Mouse (Mus musculus) G1E (cell line): ENCODE data around the gene Cog4.

Experiments
- CTCF ChIP-seq: IDR thresholded peaks from 2 replicates; pipeline ENCODE4 v1.5.1; 2012; ENCODE audit warnings: low read depth, low read length, inconsistent platforms, mixed read lengths
- GATA1 ChIP-seq: IDR thresholded peaks from 2 replicates; pipeline ENCODE4 v1.6.1; 2012; ENCODE audit warnings: borderline replicate concordance, low read length, inconsistent platforms, mixed read lengths
- POLR2AphosphoS5 ChIP-seq: IDR thresholded peaks from 2 replicates; pipeline ENCODE4 v1.6.1; 2012; ENCODE audit warnings: low read depth, low read length, inconsistent platforms; ENCODE audit not compliant: insufficient replicate concordance
- TAL1 ChIP-seq: conservative IDR thresholded peaks from 2 replicates; pipeline ENCODE4 v1.6.1; 2012; ENCODE audit warnings: low read depth, low read length, inconsistent platforms, mixed read lengths

DNA sequence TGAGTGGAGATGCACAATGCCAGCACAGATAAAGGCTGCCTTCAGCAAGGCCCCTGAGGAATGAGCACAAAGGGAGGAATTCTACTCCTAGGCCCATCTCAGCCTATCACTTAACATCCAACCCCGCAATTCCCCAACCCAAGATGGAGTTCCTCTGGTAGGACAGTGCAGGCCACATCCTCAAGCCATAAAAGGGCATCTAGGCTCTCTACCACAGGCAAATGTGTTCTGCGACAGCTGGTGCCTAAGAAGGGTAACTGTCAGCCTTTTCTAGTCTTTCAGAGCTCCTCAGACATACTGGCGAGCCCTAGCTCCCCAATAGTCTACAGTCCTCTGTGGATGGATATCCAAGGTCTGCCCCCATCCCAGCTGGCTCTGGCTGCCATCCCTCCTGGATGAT, 40.2 kb downstream of the Cog4 start:
- TF ChIP-seq CTCF: no peak
- no peak for TF ChIP-seq GATA1
- no peak for TF ChIP-seq POLR2AphosphoS5
- TF ChIP-seq TAL1: no peak
